Mouse (Mus musculus) thymus, adult 2 months (tissue): ENCODE results near the gene Prss42. TPM values are rescaled to one million over a fixed set of nuclear protein-coding genes. Genes with fewer than 3 reads are reported as not detected.

Source experiments
- DNase-seq: peaks from one replicate; pipeline ENCODE4 v3.0.0; 2021
- H3K27ac ChIP-seq: fragments of 200-500 bp; 2 replicates; pipeline ENCODE4 v1.5.1; 2012; ENCODE audit warnings: low read length, control low read depth; ENCODE audit not compliant: control insufficient read depth, insufficient read depth
- H3K27me3 ChIP-seq: fragments of 200-500 bp; 2 replicates; pipeline ENCODE4 v1.6.1; 2012; ENCODE audit warnings: mild to moderate bottlenecking, low read length, moderate library complexity, mixed read lengths; ENCODE audit not compliant: control insufficient read depth, insufficient read depth
- H3K36me3 ChIP-seq: fragments of 200-500 bp; 2 replicates; pipeline ENCODE4 v1.6.1; 2012; ENCODE audit warnings: mild to moderate bottlenecking, low read length, moderate library complexity; ENCODE audit not compliant: control insufficient read depth, insufficient read depth
- H3K4me1 ChIP-seq: fragments of 200-500 bp; replicated peaks from 2 replicates; pipeline ENCODE4 v1.6.1; 2012; ENCODE audit warnings: low read length; ENCODE audit not compliant: control insufficient read depth, insufficient read depth
- H3K4me3 ChIP-seq: fragments of 200-500 bp; 2 replicates; pipeline ENCODE4 v1.5.1; 2012; ENCODE audit warnings: mild to moderate bottlenecking, low read length, control low read depth, moderate library complexity; ENCODE audit not compliant: control insufficient read depth, insufficient read depth
- CTCF ChIP-seq: fragments of 200-500 bp; IDR thresholded peaks from 2 replicates; pipeline ENCODE4 v1.5.1; 2012; ENCODE audit warnings: mild to moderate bottlenecking, control low read depth, low read length, moderate library complexity, borderline replicate concordance; ENCODE audit not compliant: control insufficient read depth, poor library complexity, insufficient read depth; ENCODE audit errors: extremely low read depth
- POLR2A ChIP-seq: fragments of 200-500 bp; IDR thresholded peaks from 2 replicates; pipeline ENCODE4 v1.6.1; 2012; ENCODE audit warnings: mild to moderate bottlenecking, low read length, control low read depth, moderate library complexity; ENCODE audit not compliant: control insufficient read depth, poor library complexity, insufficient read depth; ENCODE audit errors: extremely low read depth
- WGBS: fragments of 180-500 bp; shearing (Covaris S2); methylation state at CpG from one replicate; pipeline ENCODE4 v1.1.7; 2018; 5-methylcytosine and 5-hydroxymethylcytosine counted together
- polyA plus RNA-seq: library from polyadenylated mRNA; depleted of rRNA; stranded (reverse); fragments of >200 nt; gene quantifications from 2 replicates; pipeline ENCODE4 v1.2.3, GENCODE M21; 2012; rRNA removed

The Prss42 gene
- not detected in 2 replicates for polyA plus RNA-seq

DNA sequence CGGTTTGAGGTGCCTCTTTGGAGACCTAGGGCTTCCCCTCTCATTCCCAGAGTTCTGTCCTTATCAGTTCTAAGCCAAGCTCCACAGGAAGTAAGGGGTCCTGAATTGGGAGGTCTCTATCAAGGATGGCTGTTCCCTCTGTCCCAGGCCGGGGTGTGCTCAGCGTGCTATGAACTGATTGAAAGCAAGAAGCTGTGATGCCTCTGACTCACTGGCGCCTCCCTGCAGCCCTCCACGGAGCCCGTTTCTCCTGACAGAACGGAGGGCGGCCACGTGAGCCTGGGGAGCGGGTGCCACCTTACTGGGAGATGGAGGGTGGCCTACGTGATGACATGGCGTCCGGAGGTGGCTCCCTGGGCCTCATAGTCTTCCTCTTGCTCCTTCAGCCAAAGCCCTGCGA lies at the start of gene Prss42:
Gene Prss42, plus strand, starts transcription at position 301 of the 400 bp plus-strand sequence.
- WGBS: 97% methylated on average over 14 of the region's 14 CpGs
- H3K27ac ChIP-seq: no peak within 1 kb of the TSS
- no peak for DNase-seq
- H3K4me1 ChIP-seq: no peaks in the 10 kb centered on the region
- no peak within 1 kb of the TSS for H3K4me3 ChIP-seq
- TF ChIP-seq POLR2A: no peak
- TF ChIP-seq CTCF: no peak
- no peaks in the 10 kb centered on the region for H3K36me3 ChIP-seq
- H3K27me3 ChIP-seq: no peaks in the 10 kb centered on the region

DNA sequence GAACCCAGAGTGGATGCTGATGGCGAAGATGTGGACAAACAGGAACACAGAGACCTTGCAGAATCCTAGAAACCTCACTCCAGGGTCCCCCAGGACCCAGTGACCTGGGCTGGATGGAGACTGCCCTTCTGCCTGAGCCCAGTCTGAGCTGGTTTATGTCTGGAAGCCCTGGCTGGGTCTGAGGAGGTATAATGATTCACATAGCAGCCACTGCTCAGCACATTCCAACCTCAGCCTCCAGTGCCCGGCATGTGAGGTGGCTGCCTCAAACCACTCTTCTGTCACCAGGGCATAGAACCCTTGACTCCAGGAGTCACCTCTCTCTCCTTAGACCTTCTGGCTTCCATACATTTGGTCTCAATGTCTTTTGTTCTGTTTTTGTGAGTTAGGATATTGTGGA lies 49.5 kb upstream of the Prss42 start:
- DNase-seq: no peak
- Histone ChIP-seq H3K4me3 (no peak overlapping the region), H3K36me3 (no peaks in the 10 kb centered on the region), H3K27me3 (peaks cover 8% of the 10 kb centered on the region), H3K4me1 (no peaks in the 10 kb centered on the region), H3K27ac (no peak overlapping the region)
- 83% methylated on average over 2 of the region's 2 CpGs for WGBS
- TF ChIP-seq POLR2A (no peak), CTCF (no peak)

DNA sequence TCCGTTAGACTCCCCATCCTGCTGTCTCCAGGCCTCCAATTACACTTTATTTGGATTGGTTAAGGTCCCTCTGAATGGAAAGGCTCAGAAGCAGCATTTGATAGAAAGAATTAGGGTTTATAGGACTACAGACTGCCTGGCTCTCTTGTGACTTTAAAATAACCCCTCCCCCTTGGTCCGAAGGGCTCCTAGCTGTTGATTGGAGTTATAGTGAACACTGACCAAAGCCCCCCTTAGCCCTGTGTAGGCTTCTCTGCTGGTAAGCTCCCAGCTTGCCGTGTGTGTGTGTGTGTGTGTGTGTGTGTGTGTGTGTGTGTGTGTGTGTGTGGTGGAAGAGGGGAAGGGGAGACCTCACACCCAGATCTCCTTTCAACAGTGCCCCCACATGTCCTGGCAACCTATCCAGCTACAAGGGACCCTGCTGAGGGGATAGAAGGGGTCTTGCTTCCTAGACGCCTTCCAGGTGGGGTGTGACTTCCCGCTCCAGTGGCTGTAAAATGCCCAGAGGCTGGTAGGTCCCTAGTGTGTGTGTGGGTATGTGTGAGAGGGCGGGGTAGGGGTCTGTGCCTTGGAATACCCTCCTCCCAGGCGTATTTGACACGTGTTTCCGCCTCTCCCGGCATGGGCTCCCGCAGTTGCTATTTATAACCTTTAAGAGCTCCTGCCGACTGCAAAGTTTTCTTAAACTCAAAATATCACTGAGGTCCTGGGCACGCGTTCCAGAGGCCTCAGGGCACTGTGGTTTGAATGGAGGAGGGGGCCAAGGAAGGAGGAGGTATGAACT lies 47.4 kb upstream of the Prss42 start:
- Histone ChIP-seq H3K4me1 (no peaks in the 10 kb centered on the region), H3K36me3 (no peaks in the 10 kb centered on the region), H3K4me3 (no peak overlapping the region), H3K27me3 (no peaks in the 10 kb centered on the region), H3K27ac (no peak overlapping the region)
- DNase-seq: no peak
- WGBS: 61% methylated on average over 14 of the region's 14 CpGs
- no peak for TF ChIP-seq CTCF
- TF ChIP-seq POLR2A: no peak

DNA sequence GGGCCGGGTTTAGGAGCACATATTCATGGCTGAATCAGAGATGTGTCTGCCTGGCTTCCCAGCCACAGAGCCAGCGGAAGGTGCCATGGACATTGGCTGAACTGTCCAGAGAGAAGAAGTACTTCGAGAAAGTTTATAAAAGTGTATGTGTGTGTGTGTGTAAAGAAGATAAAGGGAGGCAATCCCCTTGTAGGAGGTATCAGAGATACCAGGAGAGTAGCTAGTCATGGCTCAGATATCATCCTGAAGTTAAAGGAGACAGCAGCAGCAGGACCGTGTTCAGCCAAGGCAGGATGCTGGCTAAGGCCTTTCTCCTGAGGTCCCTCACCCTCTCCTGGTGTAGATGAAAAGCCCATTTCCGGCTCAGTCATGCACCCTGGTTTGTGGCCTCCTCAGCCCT lies 46.6 kb upstream of the Prss42 start:
- 79% methylated on average over 5 of the region's 5 CpGs for WGBS
- H3K27ac ChIP-seq: no peak overlapping the region
- H3K27me3 ChIP-seq: no peaks in the 10 kb centered on the region
- no peak for DNase-seq
- no peaks in the 10 kb centered on the region for H3K4me1 ChIP-seq
- TF ChIP-seq POLR2A (no peak), CTCF (no peak)
- H3K36me3 ChIP-seq: no peaks in the 10 kb centered on the region
- no peak overlapping the region for H3K4me3 ChIP-seq

DNA sequence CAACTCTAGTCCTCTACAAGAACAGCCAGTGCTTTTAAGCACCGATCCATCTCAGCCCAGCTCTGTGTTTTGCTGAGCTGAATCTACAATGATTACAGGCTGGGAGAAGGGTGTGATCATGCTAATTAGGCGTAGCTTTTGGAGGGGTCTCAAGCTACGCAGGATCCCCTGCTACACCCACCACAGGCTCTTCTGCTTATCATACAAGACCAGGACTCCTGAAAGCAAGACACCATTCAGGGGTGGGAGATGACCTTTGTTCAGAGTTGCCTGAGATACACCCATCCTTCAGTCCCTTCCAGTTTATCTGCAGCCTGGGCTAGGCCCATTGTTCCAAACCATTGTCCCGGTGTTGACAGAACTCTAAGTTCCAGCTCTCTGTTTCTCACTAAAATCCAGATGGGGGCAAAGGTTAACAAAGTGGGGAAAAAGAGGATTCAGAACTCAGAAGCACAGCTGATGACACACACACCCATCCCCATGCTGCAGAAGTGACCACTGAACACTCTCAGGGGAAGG lies 45.0 kb upstream of the Prss42 start:
- no peaks in the 10 kb centered on the region for H3K4me1 ChIP-seq
- H3K27me3 ChIP-seq: no peaks in the 10 kb centered on the region
- no peaks in the 10 kb centered on the region for H3K36me3 ChIP-seq
- H3K27ac ChIP-seq: no peak overlapping the region
- TF ChIP-seq CTCF (no peak), POLR2A (no peak)
- no peak for DNase-seq
- no peak overlapping the region for H3K4me3 ChIP-seq
- WGBS: 98% methylated on average over 4 of the region's 4 CpGs

DNA sequence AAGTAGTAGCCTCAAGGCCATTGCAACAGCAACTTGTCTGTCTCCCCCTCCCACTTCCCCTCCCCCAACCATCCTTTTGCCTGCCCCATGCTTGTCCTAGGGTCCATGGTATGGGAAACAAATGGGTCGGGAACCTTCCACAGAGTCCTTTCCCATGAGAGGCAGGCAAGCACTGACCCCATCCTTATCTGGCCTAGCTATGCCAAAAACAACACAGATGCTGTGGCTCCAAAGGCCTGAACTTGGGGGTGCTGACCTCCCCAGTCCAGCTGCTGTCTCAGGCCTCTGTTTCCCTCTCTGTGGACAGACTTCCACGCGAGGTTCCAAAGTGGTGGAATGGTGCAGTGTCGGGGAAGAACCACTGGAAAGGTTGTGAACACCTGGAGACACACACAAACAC lies 44.2 kb upstream of the Prss42 start:
- no peak overlapping the region for H3K27ac ChIP-seq
- no peaks in the 10 kb centered on the region for H3K27me3 ChIP-seq
- H3K36me3 ChIP-seq: no peaks in the 10 kb centered on the region
- 96% methylated on average over 4 of the region's 4 CpGs for WGBS
- H3K4me1 ChIP-seq: no peaks in the 10 kb centered on the region
- H3K4me3 ChIP-seq: no peak overlapping the region
- no peak for DNase-seq
- no peak for TF ChIP-seq POLR2A
- TF ChIP-seq CTCF: no peak
